Mouse (Mus musculus) hindbrain, embryonic 14.5 days (tissue): ENCODE data around the gene Cacna1c. TPM values are rescaled to one million over a fixed set of nuclear protein-coding genes. Genes with fewer than 3 reads are reported as not detected.

ENCODE experiments used
- ATAC-seq: fragments of 200-750 bp; cut with Nextera tagmentation; 2 replicates; pipeline ENCODE4 v1.8.0; 2017; ENCODE audit warnings: moderate number of reproducible peaks, mild to moderate bottlenecking, moderate TSS enrichment, moderate library complexity; ENCODE audit not compliant: low FRiP score
- DNase-seq: peaks from one replicate; pipeline ENCODE4 v3.0.0-alpha.2; 2015; ENCODE audit warnings: low spot score
- H3K27ac ChIP-seq: fragments of 300-500 bp; sonication (generic); 2 replicates; pipeline ENCODE4 v1.5.1; 2014; ENCODE audit warnings: mild to moderate bottlenecking, moderate library complexity
- H3K27me3 ChIP-seq: fragments of 300-500 bp; sonication (generic); 2 replicates; pipeline ENCODE4 v1.6.1; 2014; ENCODE audit warnings: mild to moderate bottlenecking, low read length, mixed read lengths; ENCODE audit not compliant: control insufficient read depth, insufficient read depth
- H3K36me3 ChIP-seq: fragments of 300-500 bp; sonication (generic); replicated peaks from 2 replicates; pipeline ENCODE4 v1.6.1; 2014; ENCODE audit not compliant: control insufficient read depth, insufficient read depth
- H3K4me1 ChIP-seq: fragments of 300-500 bp; sonication (generic); replicated peaks from 2 replicates; pipeline ENCODE4 v1.6.1; 2014; ENCODE audit warnings: antibody characterized with exemption, low read length, mixed read lengths; ENCODE audit not compliant: control insufficient read depth, insufficient read depth
- H3K4me2 ChIP-seq: fragments of 300-500 bp; sonication (generic); replicated peaks from 2 replicates; pipeline ENCODE4 v1.6.1; 2014; ENCODE audit warnings: mild to moderate bottlenecking, moderate library complexity
- H3K4me3 ChIP-seq: fragments of 300-500 bp; sonication (generic); replicated peaks from 2 replicates; pipeline ENCODE4 v1.5.1; 2014; ENCODE audit warnings: mild to moderate bottlenecking, low read length
- H3K9ac ChIP-seq: fragments of 300-500 bp; sonication (generic); 2 replicates; pipeline ENCODE4 v1.6.1; 2014
- H3K9me3 ChIP-seq: fragments of 300-500 bp; sonication (generic); 2 replicates; pipeline ENCODE4 v1.6.1; 2016; ENCODE audit warnings: low read length; ENCODE audit not compliant: control insufficient read depth
- WGBS: fragments of 180-500 bp; shearing (Covaris S2); extraction: QIAGEN DNeasy Blood & Tissue Kit; methylation state at CpG from one replicate; pipeline ENCODE4 v1.1.7; 2014; 5-methylcytosine and 5-hydroxymethylcytosine counted together
- polyA plus RNA-seq: library from polyadenylated mRNA; unstranded; fragments of >200 nt; fragmentation: Nextera tagmentation; extraction: Ambion mirVana; gene quantifications from 2 replicates; pipeline ENCODE4 v1.2.1, GENCODE M21; 2014

The Cacna1c gene
- polyA plus RNA-seq, 1 experiment from 2014 or later: 10.1 TPM

GRCm38 (mm10) chr6:118649121-118649783, 547.0 kb downstream of the Cacna1c start:
- no peaks in the 10 kb centered on the region for H3K9me3 ChIP-seq
- WGBS: 90% methylated on average over 6 of the region's 6 CpGs
- H3K36me3 ChIP-seq: peaks cover 46% of the 10 kb centered on the region
- no peak overlapping the region for H3K4me3 ChIP-seq
- H3K27me3 ChIP-seq: no peaks in the 10 kb centered on the region
- no peak overlapping the region for H3K4me2 ChIP-seq
- H3K4me1 ChIP-seq: no peaks in the 10 kb centered on the region
- ATAC-seq (no peak), DNase-seq (no peak)
- H3K27ac ChIP-seq: no peak overlapping the region
- no peak overlapping the region for H3K9ac ChIP-seq

GRCm38 (mm10) chr6:118646265-118647061, 549.8 kb downstream of the Cacna1c start:
- H3K27ac ChIP-seq: no peak overlapping the region
- peak; percentile 81 for DNase-seq
- no peak overlapping the region for H3K9ac ChIP-seq
- H3K36me3 ChIP-seq: peaks cover 19% of the 10 kb centered on the region
- H3K27me3 ChIP-seq: no peaks in the 10 kb centered on the region
- 43% methylated on average over 14 of the region's 14 CpGs for WGBS
- H3K4me2 ChIP-seq: no peak overlapping the region
- H3K4me3 ChIP-seq: no peak overlapping the region
- ATAC-seq: peak; percentile 71; the same call in 1 of the 2 replicates
- H3K9me3 ChIP-seq: no peaks in the 10 kb centered on the region
- H3K4me1 ChIP-seq: no peaks in the 10 kb centered on the region

- WGBS: 87% methylated on average over 12 of the region's 12 CpGs
- H3K4me2 ChIP-seq: no peak overlapping the region
- ATAC-seq (no peak), DNase-seq (no peak)
- H3K4me1 ChIP-seq: no peaks in the 10 kb centered on the region
- H3K9ac ChIP-seq: no peak overlapping the region
- H3K4me3 ChIP-seq: no peak overlapping the region
- H3K9me3 ChIP-seq: no peaks in the 10 kb centered on the region
- no peak overlapping the region for H3K27ac ChIP-seq
- no peaks in the 10 kb centered on the region for H3K27me3 ChIP-seq
- peaks cover 6% of the 10 kb centered on the region; the same call in 1 of the 2 replicates for H3K36me3 ChIP-seq
These were observed 551.4 kb downstream of the Cacna1c start for GRCm38 (mm10) chr6:118644866-118645265.

- no peak overlapping the region for H3K9ac ChIP-seq
- 83% methylated on average over 2 of the region's 2 CpGs for WGBS
- ATAC-seq (no peak), DNase-seq (no peak)
- H3K27me3 ChIP-seq: no peaks in the 10 kb centered on the region
- H3K9me3 ChIP-seq: 0 out of 2 replicates have a peak, but pooled peaks cover under 1% of the 10 kb centered on the region
- H3K27ac ChIP-seq: no peak overlapping the region
- peaks cover 2% of the 10 kb centered on the region; the same call in 1 of the 2 replicates for H3K36me3 ChIP-seq
- no peaks in the 10 kb centered on the region for H3K4me1 ChIP-seq
- no peak overlapping the region for H3K4me2 ChIP-seq
- no peak overlapping the region for H3K4me3 ChIP-seq
These were observed 552.7 kb downstream of the Cacna1c start for GRCm38 (mm10) chr6:118643541-118643940.

GRCm38 (mm10) chr6:118641671-118642325, 554.4 kb downstream of the Cacna1c start:
- Histone ChIP-seq H3K4me2 (no peak overlapping the region), H3K27me3 (no peaks in the 10 kb centered on the region), H3K9ac (no peak overlapping the region), H3K27ac (no peak overlapping the region), H3K4me3 (no peak overlapping the region), H3K36me3 (peaks cover 18% of the 10 kb centered on the region), H3K4me1 (no peaks in the 10 kb centered on the region), H3K9me3 (peaks cover 17% of the 10 kb centered on the region)
- WGBS: 82% methylated on average over 6 of the region's 6 CpGs
- no peak for ATAC-seq
- no peak for DNase-seq

- ATAC-seq: no peak
- Histone ChIP-seq H3K4me1 (no peaks in the 10 kb centered on the region), H3K4me2 (no peak overlapping the region), H3K27ac (no peak overlapping the region), H3K9me3 (peaks cover 22% of the 10 kb centered on the region), H3K9ac (no peak overlapping the region), H3K27me3 (no peaks in the 10 kb centered on the region), H3K4me3 (no peak overlapping the region), H3K36me3 (peaks cover 20% of the 10 kb centered on the region)
- DNase-seq: no peak
- WGBS: 56% methylated on average over 2 of the region's 2 CpGs
These were observed 556.4 kb downstream of the Cacna1c start for GRCm38 (mm10) chr6:118639816-118640215.

GRCm38 (mm10) chr6:118638911-118639310, 557.3 kb downstream of the Cacna1c start:
- DNase-seq (no peak), ATAC-seq (no peak)
- Histone ChIP-seq H3K27ac (no peak overlapping the region), H3K4me2 (no peak overlapping the region), H3K9me3 (peaks cover 22% of the 10 kb centered on the region), H3K9ac (no peak overlapping the region), H3K4me3 (no peak overlapping the region), H3K27me3 (no peaks in the 10 kb centered on the region), H3K4me1 (no peaks in the 10 kb centered on the region), H3K36me3 (peaks cover 20% of the 10 kb centered on the region)
- 94% methylated on average over 2 of the region's 2 CpGs for WGBS

GRCm38 (mm10) chr6:118632491-118632890, 563.7 kb downstream of the Cacna1c start:
- no peak overlapping the region for H3K4me3 ChIP-seq
- 91% methylated on average over 2 of the region's 2 CpGs for whole genome bisulfite sequencing
- H3K9me3 ChIP-seq: peaks cover 12% of the 10 kb centered on the region
- peaks cover 16% of the 10 kb centered on the region for H3K36me3 ChIP-seq
- no peak overlapping the region for H3K27ac ChIP-seq
- H3K4me1 ChIP-seq: no peaks in the 10 kb centered on the region
- no peak overlapping the region for H3K4me2 ChIP-seq
- DNase-seq: no peak
- no peak overlapping the region for H3K9ac ChIP-seq
- ATAC-seq: no peak
- no peaks in the 10 kb centered on the region for H3K27me3 ChIP-seq

GRCm38 (mm10) chr6:118630006-118630405, 566.2 kb downstream of the Cacna1c start:
- no peak overlapping the region for H3K9ac ChIP-seq

More at GRCm38 (mm10) chr6:118630006-118630405, 566.2 kb downstream of the Cacna1c start:
- Histone ChIP-seq H3K4me2 (no peak overlapping the region), H3K27ac (no peak overlapping the region), H3K9me3 (no peaks in the 10 kb centered on the region), H3K4me3 (no peak overlapping the region), H3K36me3 (peaks cover 8% of the 10 kb centered on the region; the same call in 1 of the 2 replicates), H3K27me3 (no peaks in the 10 kb centered on the region), H3K4me1 (no peaks in the 10 kb centered on the region)
- DNase-seq (no peak), ATAC-seq (no peak)
- 85% methylated on average over 4 of the region's 4 CpGs for WGBS
